Mouse (Mus musculus): ENCODE measurements around the gene Eapp.
"Not testable (repeated sequence)": the region's sequence is repeated elsewhere in the genome, so short reads cannot be mapped to it uniquely, and the experiment has no call there.

Eapp gene

DNA sequence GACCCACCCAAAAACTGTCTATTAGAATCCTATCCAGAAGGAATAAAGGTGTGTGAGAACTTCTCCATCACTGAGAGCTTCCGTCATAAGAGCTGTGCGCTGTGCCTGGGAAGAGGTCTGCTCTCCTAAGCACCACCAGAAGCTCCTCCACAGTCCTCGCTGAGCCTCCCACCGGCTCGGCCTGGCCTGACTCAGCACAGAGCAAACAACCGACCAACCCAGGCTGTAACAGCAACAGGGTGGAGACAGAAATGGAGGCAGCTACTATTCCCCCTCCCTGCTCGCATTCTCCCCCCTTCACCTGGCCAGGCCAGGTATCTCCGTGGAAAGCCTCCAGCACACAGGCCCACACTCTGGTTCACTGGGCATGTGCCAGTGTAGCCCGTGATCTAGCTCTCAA lies 19.0 kb downstream of the Eapp start:
- no peak for DNase-seq

DNA sequence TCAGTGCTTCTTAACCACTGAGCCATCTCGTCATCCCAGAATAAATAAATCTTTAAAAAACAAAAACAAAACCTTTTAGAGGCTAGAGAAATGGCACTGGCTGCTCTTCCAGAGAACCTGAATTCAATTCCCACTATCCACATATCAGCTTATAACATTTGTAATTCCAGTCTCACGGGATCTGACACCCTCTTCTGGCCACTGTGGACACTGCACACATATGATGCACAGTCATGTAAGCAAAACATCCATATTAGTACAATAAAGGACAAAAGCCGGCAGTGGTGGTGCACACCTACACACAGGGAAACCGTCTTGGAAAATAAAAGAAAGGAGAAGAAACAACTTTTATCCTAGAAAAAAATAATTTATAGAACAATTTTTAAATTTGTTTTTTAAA lies 20.3 kb downstream of the Eapp start:
- no peak for DNase-seq

- no peak for DNase-seq
Measured at GRCm38 (mm10) chr12:54671262-54671661, 24.4 kb downstream of the Eapp start.

DNA sequence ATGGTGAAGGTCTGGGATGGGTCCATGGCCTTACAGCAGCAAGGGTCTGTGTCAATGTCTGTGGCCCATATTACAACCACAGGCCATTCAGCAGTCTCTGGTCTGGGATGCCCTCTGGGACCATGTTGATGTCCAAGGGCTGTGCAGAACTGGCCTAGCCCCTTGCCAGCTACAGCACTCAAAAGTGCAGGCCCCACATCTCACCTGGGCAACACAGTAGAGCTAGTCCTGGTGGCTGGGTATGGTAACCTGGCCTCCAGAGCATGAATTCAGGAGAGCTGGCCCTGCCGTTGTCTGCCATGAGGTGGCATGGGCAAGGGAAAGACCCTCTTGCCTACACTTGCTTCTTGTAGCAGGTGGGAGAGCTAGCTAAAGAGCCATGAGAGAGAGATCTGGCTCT lies 27.6 kb downstream of the Eapp start:
- DNase-seq = no peak

- DNase-seq = no peak
Measured at GRCm38 (mm10) chr12:54665526-54665925, 30.2 kb downstream of the Eapp start.

DNA sequence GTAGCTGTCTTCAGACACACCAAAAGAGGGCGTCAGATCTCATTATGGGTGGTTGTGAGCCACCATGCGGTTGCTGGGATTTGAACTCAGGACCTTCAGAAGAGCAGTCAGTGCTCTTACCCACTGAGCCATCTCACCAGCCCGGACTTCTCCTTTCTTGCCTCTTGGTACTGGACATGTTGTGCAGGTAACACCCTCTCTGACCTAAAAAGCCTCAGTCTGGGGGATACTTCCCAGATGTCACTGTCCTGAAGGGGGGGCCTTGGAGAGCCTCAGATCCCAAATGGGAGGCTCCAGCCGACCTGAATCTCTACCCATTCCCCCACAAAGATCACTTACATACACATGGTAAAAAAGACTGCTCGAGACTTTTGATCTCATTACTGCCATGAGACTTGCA lies 34.2 kb downstream of the Eapp start:
- not testable (repeated sequence) for DNase-seq

DNA sequence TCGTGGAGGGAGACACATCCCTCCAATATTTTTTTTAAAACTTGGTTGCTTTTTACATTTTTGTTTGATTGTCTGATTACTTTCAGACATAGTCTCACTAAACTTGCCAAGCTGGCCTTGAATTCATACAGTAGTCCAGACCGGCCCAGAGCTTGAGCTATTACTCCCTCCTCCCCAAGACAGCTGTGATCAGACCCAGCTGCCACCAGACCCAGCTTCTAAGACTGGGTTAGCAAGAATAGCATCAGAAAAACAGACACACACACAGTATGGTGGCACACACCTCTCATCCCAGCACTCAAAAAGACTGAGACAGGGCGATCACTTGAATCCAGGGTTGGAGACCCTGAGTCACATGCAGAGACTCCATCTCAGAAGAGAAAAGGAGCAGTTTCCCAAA lies 35.8 kb downstream of the Eapp start:
- DNase-seq = no peak

- no peak for DNase-seq
Measured at GRCm38 (mm10) chr12:54658425-54659092, 37.1 kb downstream of the Eapp start.

DNA sequence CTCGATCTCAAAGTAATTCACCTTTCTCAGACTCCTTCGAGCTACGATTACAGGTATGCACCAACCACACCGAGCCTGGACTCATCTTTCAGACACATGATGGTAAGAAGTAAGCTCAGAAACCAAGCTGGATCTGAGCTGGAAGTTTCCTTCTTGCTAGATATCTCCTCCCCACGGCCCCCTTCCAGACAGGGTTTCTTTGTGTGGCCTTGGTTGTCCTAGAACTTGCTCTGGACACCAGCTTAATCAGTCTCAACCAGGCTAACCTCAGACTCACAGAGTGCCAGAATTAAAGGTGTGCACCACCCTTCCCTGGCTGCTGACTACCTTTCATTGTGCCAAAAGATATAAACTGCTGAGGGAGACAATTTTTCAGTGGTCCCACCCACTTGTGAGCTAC lies 37.7 kb downstream of the Eapp start:
- DNase-seq = no peak

DNA sequence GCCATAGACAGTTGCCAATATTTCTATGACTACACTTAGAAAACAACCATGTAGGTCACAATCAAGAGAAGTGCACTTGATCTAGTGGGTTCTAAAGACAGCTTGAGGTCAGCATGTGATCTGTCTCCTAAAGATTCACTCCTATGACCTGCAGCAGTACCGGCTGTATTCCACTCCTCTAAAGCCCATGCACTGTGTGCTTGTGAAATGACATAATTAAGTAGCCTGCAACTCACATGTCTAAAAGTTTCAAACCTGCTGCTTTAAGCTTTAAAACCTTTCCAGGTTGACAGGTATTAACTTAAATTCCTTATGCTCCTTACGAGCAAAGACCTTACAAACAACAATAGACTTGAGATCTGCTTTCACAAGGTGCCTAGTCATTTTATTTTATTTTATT lies 38.5 kb downstream of the Eapp start:
- DNase-seq = no peak

DNA sequence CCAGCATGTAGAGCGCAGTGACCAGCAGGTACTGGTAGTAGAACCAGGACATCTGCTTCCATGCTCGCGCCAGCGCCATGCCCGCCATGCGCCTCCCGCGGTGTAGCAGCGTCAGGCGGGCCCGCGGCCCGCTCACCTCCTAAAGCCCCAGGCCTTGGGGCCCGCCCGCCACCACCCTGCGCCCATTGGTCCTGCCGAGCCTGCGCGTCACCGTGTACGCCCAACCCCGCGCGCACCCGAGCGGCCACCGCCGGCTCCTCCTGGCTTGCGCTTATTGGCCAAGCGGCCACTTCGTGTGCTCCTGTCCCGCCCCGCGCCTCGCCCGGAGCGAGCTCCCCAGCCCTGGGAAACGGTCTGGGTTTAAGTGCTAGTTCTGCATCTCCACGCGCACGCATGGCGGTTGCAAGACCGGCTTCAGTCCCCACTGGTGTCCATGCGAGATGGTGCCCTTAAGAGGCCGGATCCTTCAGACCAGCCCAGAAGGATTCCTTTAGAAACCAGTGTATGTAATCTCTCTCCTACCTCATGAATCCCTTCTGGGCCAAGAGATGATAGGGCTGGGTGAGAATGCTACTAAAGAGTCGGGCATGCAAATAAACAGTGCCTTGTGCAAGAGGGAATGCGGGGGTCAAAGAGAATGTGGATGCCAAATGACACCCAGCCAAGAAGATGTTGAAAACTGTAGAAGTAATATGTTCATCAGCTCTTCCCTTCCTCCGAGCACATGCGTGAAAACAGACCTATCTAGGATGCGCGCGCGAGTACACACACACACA lies 39.1 kb downstream of the Eapp start, which contains the start of gene Sptssa:
Gene Sptssa (minus strand): TSS at position 178 of the 776 bp plus-strand sequence.
- peak; percentile 95 for DNase-seq

DNA sequence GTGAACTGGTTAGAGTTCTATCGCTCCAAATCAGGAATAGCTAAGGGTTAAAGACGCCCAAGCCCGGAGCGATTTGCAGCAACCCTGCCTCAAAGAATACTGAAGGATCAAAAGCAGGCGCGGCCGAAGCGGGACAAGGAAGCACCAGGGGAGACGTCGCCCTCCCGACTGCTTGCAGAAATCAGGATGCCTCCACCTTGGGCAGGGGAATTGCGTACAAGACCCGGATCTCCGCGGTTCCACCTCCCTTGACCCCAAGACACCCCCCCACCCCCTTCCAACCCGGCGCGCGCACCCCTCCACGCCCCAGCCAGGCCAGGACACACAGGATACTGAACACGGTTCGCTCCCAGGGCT lies 39.7 kb downstream of the Eapp start:
- no peak for DNase-seq

GRCm38 (mm10) chr12:54655292-54656038 lies 40.2 kb downstream of the Eapp start:
- no peak for DNase-seq

GRCm38 (mm10) chr12:54654741-54655140 lies 41.0 kb downstream of the Eapp start:
- no peak for DNase-seq

- DNase-seq = no peak
Measured at GRCm38 (mm10) chr12:54654141-54654540, 41.6 kb downstream of the Eapp start.

GRCm38 (mm10) chr12:54652346-54652745 lies 43.4 kb downstream of the Eapp start:
- peak; percentile 47 for DNase-seq

DNA sequence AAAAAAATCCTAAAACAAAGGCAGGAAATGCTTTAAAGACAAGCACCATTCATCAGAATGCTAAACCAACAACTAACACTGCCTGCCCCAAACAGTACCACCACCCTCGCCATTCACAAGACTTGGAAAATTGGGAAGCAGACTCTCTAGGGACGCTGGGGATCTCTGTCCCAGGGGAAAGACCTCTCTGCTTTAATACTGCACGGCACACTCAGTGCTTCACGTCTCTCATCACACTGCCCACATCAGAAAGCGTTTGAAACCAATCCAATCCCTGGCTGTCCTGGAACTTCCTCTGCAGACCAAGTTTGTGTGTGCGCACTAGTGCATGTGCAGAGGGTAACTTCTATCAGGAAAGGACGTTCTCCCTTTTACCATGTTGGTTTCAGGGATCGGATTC lies 43.9 kb downstream of the Eapp start:
- peak; percentile 36 for DNase-seq

DNA sequence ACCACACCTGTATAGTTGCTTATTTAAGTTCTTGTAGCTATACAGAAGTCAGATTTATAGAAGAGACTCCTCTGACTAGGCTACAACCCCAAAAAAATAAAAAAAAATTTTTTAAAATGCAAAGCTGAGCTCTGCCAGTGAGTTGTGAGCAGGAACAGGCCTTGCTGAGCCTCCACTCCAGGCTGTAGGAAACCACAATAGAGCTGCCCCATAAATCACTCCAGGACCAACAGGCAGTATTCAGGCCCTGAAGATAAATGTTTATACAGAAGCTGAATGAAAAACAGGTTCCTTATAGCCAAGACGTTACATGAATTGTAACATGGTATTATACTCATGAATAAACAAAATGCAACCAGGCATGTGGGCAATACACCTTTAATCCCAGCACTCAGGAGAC lies 44.5 kb downstream of the Eapp start:
- no peak for DNase-seq

DNA sequence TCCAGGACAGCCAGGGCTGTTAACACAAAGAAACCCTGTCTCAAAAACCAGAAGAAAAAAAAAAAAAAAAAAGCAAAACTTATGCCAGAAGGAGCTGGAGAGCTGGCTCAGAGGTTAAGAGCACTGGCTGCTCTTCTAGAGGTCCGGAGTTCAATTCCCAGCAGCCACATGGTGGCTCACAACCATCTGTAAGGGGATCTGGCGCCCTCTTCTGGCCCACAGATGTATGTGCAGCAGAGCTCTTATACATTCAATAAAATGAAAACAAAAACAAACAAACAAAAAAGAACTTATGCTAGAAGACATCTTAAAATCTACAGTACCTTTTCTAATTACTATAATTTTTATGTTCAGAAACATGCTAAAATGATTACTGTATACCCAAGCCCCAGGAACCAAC lies 50.8 kb downstream of the Eapp start:
- DNase-seq = no peak

GRCm38 (mm10) chr12:54643320-54643892 lies 52.3 kb downstream of the Eapp start:
- no peak for DNase-seq

GRCm38 (mm10) chr12:54641374-54641773 lies 54.3 kb downstream of the Eapp start:
- DNase-seq = no peak

- no peak for DNase-seq
Measured at GRCm38 (mm10) chr12:54640259-54640658, 55.4 kb downstream of the Eapp start.

DNA sequence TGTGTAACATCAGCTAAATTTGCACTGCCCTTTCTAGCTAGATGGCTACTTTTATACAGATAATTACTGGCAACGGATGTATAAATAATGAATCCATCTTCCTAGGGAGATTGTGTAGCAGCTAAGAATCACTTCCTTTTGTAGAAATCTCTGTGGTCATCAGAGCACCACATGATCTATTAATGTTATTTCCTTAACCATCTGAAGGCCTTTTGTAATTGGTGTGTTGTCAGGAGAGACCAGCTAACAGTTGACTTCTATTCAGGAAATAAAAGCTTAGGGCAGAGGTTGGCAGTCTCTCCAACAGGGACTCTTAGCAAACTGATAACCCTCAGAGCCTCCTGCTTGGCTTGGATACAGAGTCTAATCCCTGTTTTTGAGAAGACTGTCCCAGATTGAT lies 58.7 kb downstream of the Eapp start:
- no peak for DNase-seq

DNA sequence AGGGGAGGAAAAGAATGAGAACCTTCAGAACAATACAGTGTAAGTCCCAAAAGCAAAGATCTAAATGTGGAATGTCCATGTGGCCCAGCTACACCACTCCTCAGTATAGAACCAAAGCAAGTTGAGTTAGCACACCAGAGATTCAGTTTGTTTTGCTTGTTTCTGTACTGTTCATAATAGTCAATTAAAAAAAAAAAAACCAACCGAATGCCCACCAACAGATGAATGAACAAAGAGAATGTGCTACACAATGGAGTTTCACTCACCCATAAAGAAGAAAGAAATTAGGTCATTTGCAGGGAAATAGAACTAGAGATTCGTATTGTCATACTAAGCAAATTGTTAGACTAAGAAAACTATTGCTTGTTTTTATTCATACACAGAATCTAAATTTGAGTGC lies 63.6 kb downstream of the Eapp start:
- no peak for DNase-seq

All from kidney, adult 11 months (tissue).